Mouse (Mus musculus) CD4-positive, CD25-positive, alpha-beta regulatory T cell, adult 2 months (primary cell): ENCODE measurements at regions not wholly inside any gene's neighbourhood (a gene's known extent, or its start where the extent isn't known, plus 50 kb on each side); places are given as distances from the start of the nearest gene placed in this dataset.
A peak's percentile ranks its signal among the peaks of the same experiment; 100 is the strongest.

ENCODE experiments used
- DNase-seq: peaks from one replicate; pipeline ENCODE4 v3.0.0-alpha.2; 2012; ENCODE audit warnings: low read depth, low spot score

DNA sequence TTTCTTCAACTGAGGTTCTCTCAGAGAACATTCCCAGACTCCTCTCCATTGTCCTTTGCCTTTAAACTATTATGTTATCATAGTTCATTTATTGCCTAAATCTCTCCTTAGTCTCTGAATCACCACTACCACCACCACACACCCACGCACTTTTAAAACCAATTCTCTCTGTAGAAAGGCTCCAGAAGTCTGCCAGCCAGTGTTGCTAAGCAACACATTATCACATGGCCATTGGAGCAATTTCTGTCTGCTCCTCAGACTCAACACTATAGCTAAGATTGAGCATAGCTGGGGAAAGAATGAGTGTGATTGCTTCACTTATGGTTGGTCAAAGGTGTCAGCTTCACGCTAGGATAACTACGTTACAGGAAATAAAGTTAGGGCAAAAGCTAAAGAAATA, 59.3 kb downstream of the Trap1a start:
- DNase-seq = no peak

DNA sequence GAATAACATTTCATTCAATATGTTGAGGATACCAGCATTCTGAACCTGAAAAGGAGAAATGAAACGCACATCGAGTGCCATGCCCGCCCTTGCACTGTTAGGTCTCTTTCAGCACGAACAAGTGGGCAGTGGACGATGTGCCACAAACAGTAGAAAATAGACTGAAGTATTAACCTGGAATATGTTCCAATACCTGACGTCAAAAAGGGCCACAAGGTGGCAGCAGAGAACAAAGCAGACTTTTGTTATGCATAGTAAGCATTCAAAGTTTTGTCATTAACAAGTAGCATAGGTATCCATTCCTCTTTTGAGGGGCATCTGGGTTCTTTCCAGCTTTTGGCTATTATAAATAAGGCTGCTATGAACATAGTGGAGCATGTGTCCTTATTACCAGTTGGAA, 63.5 kb upstream of the D330045A20Rik start:
- peak; percentile 57 for DNase-seq

DNA sequence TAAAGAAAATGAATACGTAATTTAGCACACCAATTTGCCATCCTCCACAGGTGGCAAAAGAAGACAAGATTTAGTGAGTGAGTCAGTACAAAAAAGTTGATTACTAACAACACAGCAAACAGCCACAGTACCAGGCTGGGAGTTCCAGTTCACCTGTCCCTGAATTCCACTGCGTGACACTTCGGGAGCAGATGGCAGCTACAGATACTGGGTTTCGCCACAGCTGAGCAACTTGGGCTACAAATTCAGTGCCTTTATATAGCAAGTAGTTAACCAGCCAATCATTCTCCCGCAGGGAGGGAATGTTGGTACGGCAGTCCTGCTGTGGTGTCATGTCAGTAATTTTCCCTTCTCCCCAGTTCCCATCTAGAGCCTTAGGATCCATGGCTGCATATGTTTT, 60.3 kb upstream of the D330045A20Rik start:
- DNase-seq = no peak

DNA sequence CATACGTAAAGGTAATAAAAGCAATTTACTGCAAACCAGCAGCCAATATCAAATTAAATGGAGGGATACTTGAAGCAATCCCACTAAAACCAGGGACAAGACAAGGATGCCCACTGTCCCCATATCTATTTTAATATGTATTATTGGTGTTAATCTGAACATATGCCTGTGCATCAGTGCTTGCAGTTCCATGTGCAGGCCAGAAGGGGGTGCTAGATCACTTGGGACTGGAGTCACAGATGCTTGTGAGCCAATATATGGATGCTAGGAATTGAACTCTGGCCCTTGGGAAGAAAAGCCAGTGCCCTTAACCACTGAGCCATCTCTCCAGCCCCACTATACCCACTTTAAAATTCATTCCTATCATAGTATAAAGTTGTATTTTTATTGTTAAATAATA, 55.9 kb upstream of the D330045A20Rik start:
- peak; percentile 6 for DNase-seq
